Comparison of ENCODE assay signal across 21 mouse cellular contexts in the genomic region with DNA sequence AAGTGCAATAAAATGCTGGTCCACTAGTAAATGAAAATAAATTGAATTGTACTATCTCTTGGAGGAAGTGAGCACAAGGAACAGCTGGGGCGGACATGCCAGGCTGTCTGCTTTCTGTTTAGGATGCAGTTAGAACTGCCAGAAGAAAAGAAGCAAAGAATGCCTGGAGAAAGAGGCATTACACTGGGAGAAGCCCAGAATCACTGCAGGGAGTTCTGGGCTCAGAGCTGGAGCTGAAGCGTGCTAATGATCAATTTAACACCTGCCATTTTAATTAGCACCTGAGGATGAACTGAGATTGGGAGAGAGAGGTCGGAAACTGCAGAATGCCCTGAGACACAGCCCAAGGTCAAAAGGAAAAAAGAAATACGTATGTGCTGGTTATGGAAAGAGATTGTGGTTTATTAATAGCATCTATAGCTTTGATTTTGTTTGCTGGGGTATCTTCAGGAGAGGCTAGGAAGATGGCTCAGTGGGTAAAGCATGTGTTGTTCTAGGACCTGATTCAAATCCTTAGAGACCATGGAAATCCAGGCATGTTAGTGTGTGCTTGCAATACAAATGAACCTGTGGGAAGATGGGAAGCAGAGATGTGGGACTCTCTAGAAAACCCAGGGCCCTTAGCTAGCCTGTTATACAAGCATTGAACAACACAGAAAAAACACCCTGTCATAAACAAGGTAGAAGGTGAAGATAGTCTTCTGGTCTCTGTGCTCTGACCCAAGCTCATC.
DNase-seq lines count a peak whose midpoint lies in the region; ATAC-seq and TF ChIP-seq lines count a peak whose summit lies in the region.
"Had no signal": no experiment of that assay in that cellular context is flagged by ENCODE, and none has a peak within 500 bp of the region (broad histone marks: within the 10 kb centered on the region; RNA-seq: fewer than 3 reads in every experiment).

No protein-coding gene starts in this region.

- TF ChIP-seq CTCF in forebrain, postnatal 0 days (IDR thresholded peaks at IDR 0.05; ENCODE audit: low read depth), result no peak
- TF ChIP-seq CTCF in brain, embryonic 14.5 days (IDR thresholded peaks at IDR 0.05; ENCODE audit: borderline replicate concordance, extremely low read depth, insufficient read depth, insufficient read length), result no peak

- peak overlapping the region; percentile 41; the same call in 1 of the 2 replicates for H3K27ac ChIP-seq in forebrain, embryonic 13.5 days
- no peak overlapping the region for H3K27ac ChIP-seq in forebrain, postnatal 0 days (ENCODE audit: low read depth, low read length)
- no peak overlapping the region for H3K27ac ChIP-seq in forebrain, embryonic 15.5 days (replicated peaks)
- H3K27ac ChIP-seq in midbrain, embryonic 14.5 days (replicated peaks; ENCODE audit: low read depth, low read length), result peak overlapping the region; percentile 34; the same call in 1 of the 2 replicates
- H3K27ac ChIP-seq: gastrocnemius, adult 2 months; limb, embryonic 12.5 days; liver, embryonic 12.5 days had no signal

- H3K4me3 ChIP-seq in forebrain, embryonic 13.5 days, result no peak overlapping the region
- no peak overlapping the region for H3K4me3 ChIP-seq in forebrain, postnatal 0 days (ENCODE audit: low read depth, low read length)
- no peak overlapping the region for H3K4me3 ChIP-seq in forebrain, embryonic 15.5 days
- H3K4me3 ChIP-seq in midbrain, embryonic 14.5 days (replicated peaks; ENCODE audit: low read depth, low read length), result no peak overlapping the region
- H3K4me3 ChIP-seq: gastrocnemius, adult 2 months; heart, embryonic 12.5 days; limb, embryonic 12.5 days; liver, embryonic 12.5 days had no signal

- no peaks in the 10 kb centered on the region for H3K36me3 ChIP-seq in forebrain, embryonic 13.5 days (ENCODE audit: poor library complexity, severe bottlenecking)
- H3K36me3 ChIP-seq in forebrain, postnatal 0 days (ENCODE audit: insufficient read depth), result no peaks in the 10 kb centered on the region
- no peaks in the 10 kb centered on the region for H3K36me3 ChIP-seq in forebrain, embryonic 15.5 days
- no peaks in the 10 kb centered on the region for H3K36me3 ChIP-seq in midbrain, embryonic 14.5 days (ENCODE audit: control insufficient read depth, insufficient read depth, low read length)
- H3K36me3 ChIP-seq: heart, embryonic 12.5 days; limb, embryonic 12.5 days; liver, embryonic 12.5 days had no signal

- no peak overlapping the region for H3K9ac ChIP-seq in forebrain, embryonic 13.5 days
- no peak overlapping the region for H3K9ac ChIP-seq in forebrain, postnatal 0 days
- H3K9ac ChIP-seq in forebrain, embryonic 15.5 days (replicated peaks), result no peak overlapping the region
- no peak overlapping the region for H3K9ac ChIP-seq in midbrain, embryonic 14.5 days (replicated peaks; ENCODE audit: low read length)
- H3K9ac ChIP-seq: heart, embryonic 12.5 days; limb, embryonic 12.5 days; liver, embryonic 12.5 days had no signal

- DNase-seq in forebrain, postnatal 0 days, result no peak
- peak; percentile 71 for DNase-seq in brain, embryonic 14.5 days (ENCODE audit: low read depth)
- DNase-seq in midbrain, embryonic 14.5 days, result peak; percentile 43
- no peak for DNase-seq in Muller cell, postnatal 12 days (ENCODE audit: inconsistent ontology term)
- DNase-seq in gastrocnemius, adult 8-10 months (ENCODE audit: low spot score in 2 of 2), result no peak
- DNase-seq: cerebellum, adult 9-10 months; embryo, embryonic 11 days; gastrocnemius, adult 2 months; heart, adult 11 months; heart, postnatal 14 days; kidney, adult 8-10 months; kidney, postnatal 36 days; lung, adult 2 months; lung, postnatal 4 days; right cerebral cortex, adult 18-20 months had no signal

- H3K4me1 ChIP-seq in forebrain, embryonic 13.5 days, result peaks cover 20% of the 10 kb centered on the region
- 0 out of 2 replicates have a peak, but pooled peaks cover under 1% of the 10 kb centered on the region for H3K4me1 ChIP-seq in forebrain, postnatal 0 days (ENCODE audit: insufficient read depth)
- peaks cover 16% of the 10 kb centered on the region for H3K4me1 ChIP-seq in forebrain, embryonic 15.5 days
- H3K4me1 ChIP-seq in midbrain, embryonic 14.5 days (ENCODE audit: control insufficient read depth, insufficient read depth, low read length), result peaks cover 10% of the 10 kb centered on the region
- H3K4me1 ChIP-seq: liver, embryonic 12.5 days had no signal

- WGBS in forebrain, embryonic 13.5 days, result 46% methylated on average over 4 of the region's 4 CpGs
- 40% methylated on average over 4 of the region's 4 CpGs for WGBS in forebrain, postnatal 0 days
- WGBS in forebrain, embryonic 15.5 days, result 42% methylated on average over 4 of the region's 4 CpGs
- WGBS in midbrain, embryonic 14.5 days, result 32% methylated on average over 4 of the region's 4 CpGs

- peak; percentile 57 for ATAC-seq in forebrain, embryonic 13.5 days
- no peak for ATAC-seq in forebrain, postnatal 0 days
- ATAC-seq in forebrain, embryonic 15.5 days (replicated peaks), result 0 out of 2 replicates have a peak, but pooled peaks have one; percentile 29
- peak; percentile 62; the same call in 1 of the 2 replicates for ATAC-seq in midbrain, embryonic 14.5 days (ENCODE audit: low FRiP score, low TSS enrichment)
- ATAC-seq: inflammation-experienced regulatory T-cells, adult 6 months; liver, embryonic 12.5 days had no signal

- no peaks in the 10 kb centered on the region for H3K27me3 ChIP-seq in forebrain, embryonic 13.5 days
- H3K27me3 ChIP-seq in forebrain, postnatal 0 days (ENCODE audit: insufficient read depth, low read length), result no peaks in the 10 kb centered on the region
- no peaks in the 10 kb centered on the region for H3K27me3 ChIP-seq in forebrain, embryonic 15.5 days
- no peaks in the 10 kb centered on the region for H3K27me3 ChIP-seq in midbrain, embryonic 14.5 days (ENCODE audit: control insufficient read depth, insufficient read depth, low read length)
- H3K27me3 ChIP-seq: heart, embryonic 12.5 days; limb, embryonic 12.5 days; liver, embryonic 12.5 days had no signal

- H3K4me2 ChIP-seq in forebrain, embryonic 13.5 days, result no peak overlapping the region
- no peak overlapping the region for H3K4me2 ChIP-seq in forebrain, postnatal 0 days (ENCODE audit: low read depth)
- H3K4me2 ChIP-seq in forebrain, embryonic 15.5 days (replicated peaks), result no peak overlapping the region
- no peak overlapping the region for H3K4me2 ChIP-seq in midbrain, embryonic 14.5 days (ENCODE audit: low read length)
- H3K4me2 ChIP-seq: heart, embryonic 12.5 days; limb, embryonic 12.5 days; liver, embryonic 12.5 days had no signal

- TF ChIP-seq POLR2A in brain, embryonic 14.5 days (IDR thresholded peaks at IDR 0.05; ENCODE audit: borderline replicate concordance, extremely low read depth, insufficient read depth, insufficient read length, poor library complexity, severe bottlenecking), result no peak

- no peaks in the 10 kb centered on the region for H3K9me3 ChIP-seq in forebrain, embryonic 13.5 days (replicated peaks)
- no peaks in the 10 kb centered on the region for H3K9me3 ChIP-seq in forebrain, postnatal 0 days (ENCODE audit: low read length)
- H3K9me3 ChIP-seq in forebrain, embryonic 15.5 days, result no peaks in the 10 kb centered on the region
- H3K9me3 ChIP-seq in midbrain, embryonic 14.5 days (ENCODE audit: control insufficient read depth, low read length), result no peaks in the 10 kb centered on the region
- H3K9me3 ChIP-seq: heart, embryonic 12.5 days; limb, embryonic 12.5 days; liver, embryonic 12.5 days had no signal

Comparison
In these comparisons a context has a peak if more than half of its experiments do, and no peak if none do; other contexts are left out.
1. H3K27ac ChIP-seq: peak in forebrain, embryonic 13.5 days (single experiment) and midbrain, embryonic 14.5 days (single experiment); none in forebrain, postnatal 0 days (single experiment) and forebrain, embryonic 15.5 days (single experiment).
2. DNase-seq: peak in brain, embryonic 14.5 days (single experiment) and midbrain, embryonic 14.5 days (single experiment); none in forebrain, postnatal 0 days (single experiment), Muller cell, postnatal 12 days (single experiment) and gastrocnemius, adult 8-10 months (0 of 2).